ENCODE assay signal across 11 mouse cellular contexts in genomic region chr2:180776793-180777192, GRCm38 (mm10). TPM values are rescaled to one million over a fixed set of nuclear protein-coding genes. Genes with fewer than 3 reads are reported as not detected.
DNase-seq lines count a peak whose midpoint lies in the region; ATAC-seq lines count a peak whose summit lies in the region.
"Had no signal": no experiment of that assay in that cellular context is flagged by ENCODE, and none has a peak within 500 bp of the region (broad histone marks: within the 10 kb centered on the region; RNA-seq: fewer than 3 reads in every experiment).

Gene Bhlhe23, minus strand, starts transcription at chr2:180776900.

- no peak for ATAC-seq in liver, embryonic 12.5 days
- no peak for ATAC-seq in intestine, embryonic 15.5 days
- ATAC-seq in neural tube, embryonic 15.5 days (ENCODE audit: low FRiP score): no peak
- ATAC-seq: Patski had no signal

- no peaks in the 10 kb centered on the region for H3K36me3 ChIP-seq in liver, embryonic 12.5 days
- no peaks in the 10 kb centered on the region for H3K36me3 ChIP-seq in forebrain, embryonic 10.5 days (replicated peaks)
- H3K36me3 ChIP-seq in intestine, embryonic 15.5 days: no peaks in the 10 kb centered on the region
- no peaks in the 10 kb centered on the region for H3K36me3 ChIP-seq in neural tube, embryonic 15.5 days

- H3K4me3 ChIP-seq in liver, embryonic 12.5 days: no peak within 1 kb of the TSS
- peak within 1 kb of the TSS; percentile 40 for H3K4me3 ChIP-seq in forebrain, embryonic 10.5 days
- H3K4me3 ChIP-seq in intestine, embryonic 15.5 days (replicated peaks): peak within 1 kb of the TSS; percentile 18; the same call in 1 of the 2 replicates
- H3K4me3 ChIP-seq in neural tube, embryonic 15.5 days (replicated peaks): peak within 1 kb of the TSS; percentile 33

- no peaks in the 10 kb centered on the region for H3K4me1 ChIP-seq in liver, embryonic 12.5 days
- H3K4me1 ChIP-seq in forebrain, embryonic 10.5 days: peaks cover 24% of the 10 kb centered on the region
- H3K4me1 ChIP-seq in intestine, embryonic 15.5 days (replicated peaks): peaks cover 9% of the 10 kb centered on the region
- peaks cover 15% of the 10 kb centered on the region for H3K4me1 ChIP-seq in neural tube, embryonic 15.5 days

- H3K4me2 ChIP-seq in liver, embryonic 12.5 days: peak within 1 kb of the TSS; percentile 21; the same call in 1 of the 2 replicates
- peak within 1 kb of the TSS; percentile 49 for H3K4me2 ChIP-seq in intestine, embryonic 15.5 days (replicated peaks)
- peak within 1 kb of the TSS; percentile 56 for H3K4me2 ChIP-seq in neural tube, embryonic 15.5 days

- H3K27ac ChIP-seq in liver, embryonic 12.5 days: no peak within 1 kb of the TSS
- H3K27ac ChIP-seq in forebrain, embryonic 10.5 days: no peak within 1 kb of the TSS
- H3K27ac ChIP-seq in intestine, embryonic 15.5 days: no peak within 1 kb of the TSS
- H3K27ac ChIP-seq in neural tube, embryonic 15.5 days (replicated peaks): no peak within 1 kb of the TSS

- peaks cover 95% of the 10 kb centered on the region for H3K27me3 ChIP-seq in liver, embryonic 12.5 days (replicated peaks)
- H3K27me3 ChIP-seq in forebrain, embryonic 10.5 days (ENCODE audit: poor library complexity, severe bottlenecking): peaks cover 97% of the 10 kb centered on the region
- H3K27me3 ChIP-seq in intestine, embryonic 15.5 days (replicated peaks): peaks cover 82% of the 10 kb centered on the region
- peaks cover 92% of the 10 kb centered on the region for H3K27me3 ChIP-seq in neural tube, embryonic 15.5 days (replicated peaks)

- DNase-seq in liver: no peak
- peak; percentile 32 for DNase-seq in forebrain, embryonic 10.5 days (ENCODE audit: extremely low spot score, low spot score)
- no peak for DNase-seq in yolk sac, embryonic 10.5 days (ENCODE audit: low spot score)
- DNase-seq in ovary, postnatal 14 days (ENCODE audit: low spot score): no peak
- no peak for DNase-seq in right cerebral cortex, postnatal 14 days
- DNase-seq: right cerebral cortex, postnatal 25 days; thymus, postnatal 25 days had no signal

- H3K9ac ChIP-seq in liver, embryonic 12.5 days: no peak within 1 kb of the TSS
- H3K9ac ChIP-seq in intestine, embryonic 15.5 days: no peak within 1 kb of the TSS
- H3K9ac ChIP-seq in neural tube, embryonic 15.5 days (replicated peaks): no peak within 1 kb of the TSS

- no peaks in the 10 kb centered on the region for H3K9me3 ChIP-seq in liver, embryonic 12.5 days (replicated peaks)
- no peaks in the 10 kb centered on the region for H3K9me3 ChIP-seq in forebrain, embryonic 10.5 days
- H3K9me3 ChIP-seq in intestine, embryonic 15.5 days: no peaks in the 10 kb centered on the region
- no peaks in the 10 kb centered on the region for H3K9me3 ChIP-seq in neural tube, embryonic 15.5 days (replicated peaks)

- WGBS in liver, embryonic 12.5 days (ENCODE audit: insufficient replicate concordance): 4% methylated on average over 28 of the region's 28 CpGs
- WGBS in forebrain, embryonic 10.5 days: 1% methylated on average over 28 of the region's 28 CpGs
- under 1% methylated on average over 28 of the region's 28 CpGs for WGBS in intestine, embryonic 15.5 days
- WGBS in neural tube, embryonic 15.5 days: 2% methylated on average over 28 of the region's 28 CpGs

RNA-seq across cellular contexts. Expression of gene Bhlhe23, which starts in this region (rescaled TPM):
- polyA plus RNA-seq in liver, embryonic 12.5 days (2016; fragmentation: Nextera tagmentation; extraction: Ambion mirVana): not detected in 2 replicates
- 0.43 and 0.47 TPM in 2 replicates for polyA plus RNA-seq in forebrain, embryonic 10.5 days (2016; fragmentation: Nextera tagmentation; extraction: Ambion mirVana)
- polyA plus RNA-seq in intestine, embryonic 15.5 days (2015; fragmentation: Nextera tagmentation; extraction: Ambion mirVana): not detected in 2 replicates
- 1.6 and 1.9 TPM in 2 replicates for polyA plus RNA-seq in neural tube, embryonic 15.5 days (2015; fragmentation: Nextera tagmentation; extraction: Ambion mirVana)
- polyA plus RNA-seq: Patski had no signal

Comparison
In these comparisons a context has a peak if more than half of its experiments do, and no peak if none do; other contexts are left out.
1. Peak in DNase-seq and H3K4me3 ChIP-seq in forebrain, embryonic 10.5 days; RNA of the gene not detected or under 1 TPM.